Mouse (Mus musculus): ENCODE measurements around the gene Mob1a. TPM values are rescaled to one million over a fixed set of nuclear protein-coding genes. Genes with fewer than 3 reads are reported as not detected.

Gene Mob1a
- 56.7 and 63.9 TPM in 2 replicates for polyA plus RNA-seq (2015; fragmentation: Nextera tagmentation; extraction: Ambion mirVana)

- peak; percentile 99 for ATAC-seq
- H3K4me1 ChIP-seq (replicated peaks), result 0 out of 2 replicates have a peak, but pooled peaks cover 8% of the 10 kb centered on the region
- H3K27ac ChIP-seq, result peak within 1 kb of the TSS; percentile 96
- peak within 1 kb of the TSS; percentile 89 for H3K9ac ChIP-seq
- H3K4me3 ChIP-seq (replicated peaks), result peak within 1 kb of the TSS; percentile 90
- H3K4me2 ChIP-seq (replicated peaks), result peak within 1 kb of the TSS; percentile 78
- no peaks in the 10 kb centered on the region for H3K36me3 ChIP-seq
- under 1% methylated on average over 65 of the region's 65 CpGs for WGBS
- no peaks in the 10 kb centered on the region for H3K9me3 ChIP-seq
- no peaks in the 10 kb centered on the region for H3K27me3 ChIP-seq (replicated peaks)
Observed at GRCm38 (mm10) chr6:83325525-83326393, at the start of gene Mob1a, which contains the start of gene Mthfd2. TSS of gene Mob1a (plus strand) at chr6:83326016. TSS of gene Mthfd2 (minus strand) at chr6:83325908.

- Histone ChIP-seq H3K4me1 (replicated peaks) (no peaks in the 10 kb centered on the region), H3K27me3 (replicated peaks) (no peaks in the 10 kb centered on the region), H3K36me3 (no peaks in the 10 kb centered on the region), H3K4me2 (replicated peaks) (no peak overlapping the region), H3K27ac (no peak overlapping the region), H3K9ac (no peak overlapping the region), H3K9me3 (no peaks in the 10 kb centered on the region), H3K4me3 (replicated peaks) (no peak overlapping the region)
- ATAC-seq, result no peak
- 64% methylated on average over 13 of the region's 13 CpGs for WGBS
Observed at GRCm38 (mm10) chr6:83277151-83277550, 48.7 kb upstream of the Mob1a start.

- ATAC-seq, result no peak
- Histone ChIP-seq H3K4me3 (replicated peaks) (no peak overlapping the region), H3K9me3 (no peaks in the 10 kb centered on the region), H3K9ac (no peak overlapping the region), H3K4me1 (replicated peaks) (no peaks in the 10 kb centered on the region), H3K4me2 (replicated peaks) (no peak overlapping the region), H3K27ac (no peak overlapping the region), H3K27me3 (replicated peaks) (no peaks in the 10 kb centered on the region), H3K36me3 (no peaks in the 10 kb centered on the region)
- 25% methylated on average over 2 of the region's 2 CpGs for WGBS
Observed at GRCm38 (mm10) chr6:83278881-83279280, 46.9 kb upstream of the Mob1a start.

GRCm38 (mm10) chr6:83280256-83280955 is 45.4 kb upstream of the Mob1a start:
- H3K27ac ChIP-seq, result no peak overlapping the region
- H3K9me3 ChIP-seq, result no peaks in the 10 kb centered on the region
- H3K4me1 ChIP-seq (replicated peaks), result no peaks in the 10 kb centered on the region
- H3K27me3 ChIP-seq (replicated peaks), result no peaks in the 10 kb centered on the region
- no peak overlapping the region for H3K9ac ChIP-seq
- H3K36me3 ChIP-seq, result no peaks in the 10 kb centered on the region
- 79% methylated on average over 8 of the region's 8 CpGs for WGBS
- H3K4me3 ChIP-seq (replicated peaks), result no peak overlapping the region
- ATAC-seq, result no peak
- no peak overlapping the region for H3K4me2 ChIP-seq (replicated peaks)

GRCm38 (mm10) chr6:83300447-83301229 is 25.2 kb upstream of the Mob1a start:
- no peak overlapping the region for H3K27ac ChIP-seq
- no peak overlapping the region for H3K9ac ChIP-seq
- H3K36me3 ChIP-seq, result 0 out of 2 replicates have a peak, but pooled peaks cover 2% of the 10 kb centered on the region
- no peak overlapping the region for H3K4me3 ChIP-seq (replicated peaks)
- ATAC-seq, result peak; percentile 94
- H3K9me3 ChIP-seq, result no peaks in the 10 kb centered on the region
- WGBS, result 60% methylated on average over 7 of the region's 7 CpGs
- H3K27me3 ChIP-seq (replicated peaks), result no peaks in the 10 kb centered on the region
- no peaks in the 10 kb centered on the region for H3K4me1 ChIP-seq (replicated peaks)
- no peak overlapping the region for H3K4me2 ChIP-seq (replicated peaks)

GRCm38 (mm10) chr6:83301294-83301693 is 24.5 kb upstream of the Mob1a start:
- Histone ChIP-seq H3K4me2 (replicated peaks) (no peak overlapping the region), H3K36me3 (peaks cover 2% of the 10 kb centered on the region; the same call in 1 of the 2 replicates), H3K4me1 (replicated peaks) (no peaks in the 10 kb centered on the region), H3K4me3 (replicated peaks) (no peak overlapping the region), H3K9ac (no peak overlapping the region), H3K27me3 (replicated peaks) (no peaks in the 10 kb centered on the region), H3K27ac (no peak overlapping the region), H3K9me3 (no peaks in the 10 kb centered on the region)
- no peak for ATAC-seq
- 79% methylated on average over 2 of the region's 2 CpGs for WGBS

GRCm38 (mm10) chr6:83302264-83302663 is 23.6 kb upstream of the Mob1a start:
- no peak overlapping the region for H3K27ac ChIP-seq
- no peak overlapping the region for H3K4me2 ChIP-seq (replicated peaks)
- H3K4me3 ChIP-seq (replicated peaks), result no peak overlapping the region
- 76% methylated on average over 5 of the region's 5 CpGs for WGBS
- ATAC-seq, result no peak
- H3K4me1 ChIP-seq (replicated peaks), result no peaks in the 10 kb centered on the region
- H3K9me3 ChIP-seq, result no peaks in the 10 kb centered on the region
- no peaks in the 10 kb centered on the region for H3K27me3 ChIP-seq (replicated peaks)
- no peak overlapping the region for H3K9ac ChIP-seq
- H3K36me3 ChIP-seq, result peaks cover 8% of the 10 kb centered on the region; the same call in 1 of the 2 replicates

GRCm38 (mm10) chr6:83309017-83309416 is 16.8 kb upstream of the Mob1a start:
- Histone ChIP-seq H3K4me3 (replicated peaks) (no peak overlapping the region), H3K4me1 (replicated peaks) (0 out of 2 replicates have a peak, but pooled peaks cover 4% of the 10 kb centered on the region), H3K36me3 (peaks cover 32% of the 10 kb centered on the region), H3K9ac (no peak overlapping the region), H3K27ac (no peak overlapping the region), H3K4me2 (replicated peaks) (no peak overlapping the region), H3K9me3 (no peaks in the 10 kb centered on the region), H3K27me3 (replicated peaks) (no peaks in the 10 kb centered on the region)
- ATAC-seq, result no peak
- WGBS, result 88% methylated on average over 7 of the region's 7 CpGs

- Histone ChIP-seq H3K4me3 (replicated peaks) (no peak overlapping the region), H3K4me1 (replicated peaks) (peaks cover 4% of the 10 kb centered on the region; the same call in 1 of the 2 replicates), H3K27me3 (replicated peaks) (no peaks in the 10 kb centered on the region), H3K9me3 (no peaks in the 10 kb centered on the region), H3K27ac (no peak overlapping the region), H3K36me3 (peaks cover 30% of the 10 kb centered on the region), H3K4me2 (replicated peaks) (no peak overlapping the region), H3K9ac (no peak overlapping the region)
- WGBS, result 94% methylated on average over 11 of the region's 11 CpGs
- ATAC-seq, result no peak
Observed at GRCm38 (mm10) chr6:83311206-83311605, 14.6 kb upstream of the Mob1a start.

GRCm38 (mm10) chr6:83312021-83312420 is 13.8 kb upstream of the Mob1a start:
- H3K36me3 ChIP-seq, result peaks cover 26% of the 10 kb centered on the region
- no peak overlapping the region; the same call in 1 of the 2 replicates for H3K9ac ChIP-seq
- no peak overlapping the region for H3K4me3 ChIP-seq (replicated peaks)
- H3K27me3 ChIP-seq (replicated peaks), result no peaks in the 10 kb centered on the region
- 74% methylated on average over 7 of the region's 7 CpGs for WGBS
- H3K4me2 ChIP-seq (replicated peaks), result no peak overlapping the region
- H3K4me1 ChIP-seq (replicated peaks), result peaks cover 10% of the 10 kb centered on the region
- ATAC-seq, result peak; percentile 87
- no peaks in the 10 kb centered on the region for H3K9me3 ChIP-seq
- peak overlapping the region; percentile 77 for H3K27ac ChIP-seq

- Histone ChIP-seq H3K36me3 (peaks cover 24% of the 10 kb centered on the region), H3K9ac (no peak overlapping the region), H3K4me3 (replicated peaks) (no peak overlapping the region), H3K4me1 (replicated peaks) (peaks cover 10% of the 10 kb centered on the region), H3K27me3 (replicated peaks) (no peaks in the 10 kb centered on the region), H3K9me3 (no peaks in the 10 kb centered on the region), H3K27ac (0 out of 2 replicates have a peak overlapping the region, but pooled peaks have one; percentile 77), H3K4me2 (replicated peaks) (no peak overlapping the region)
- WGBS, result 86% methylated on average over 8 of the region's 8 CpGs
- ATAC-seq, result no peak; the same call in 1 of the 2 replicates
Observed at GRCm38 (mm10) chr6:83312514-83312913, 13.3 kb upstream of the Mob1a start.

GRCm38 (mm10) chr6:83315293-83315692 is 10.5 kb upstream of the Mob1a start:
- Histone ChIP-seq H3K36me3 (peaks cover 13% of the 10 kb centered on the region), H3K4me3 (replicated peaks) (no peak overlapping the region), H3K27ac (no peak overlapping the region), H3K4me1 (replicated peaks) (peaks cover 10% of the 10 kb centered on the region), H3K27me3 (replicated peaks) (no peaks in the 10 kb centered on the region), H3K4me2 (replicated peaks) (no peak overlapping the region), H3K9ac (no peak overlapping the region), H3K9me3 (no peaks in the 10 kb centered on the region)
- ATAC-seq, result no peak

Data from intestine, embryonic 15.5 days (tissue).